Mouse (Mus musculus): ENCODE results near the gene Csrp2.

The Csrp2 gene

DNA sequence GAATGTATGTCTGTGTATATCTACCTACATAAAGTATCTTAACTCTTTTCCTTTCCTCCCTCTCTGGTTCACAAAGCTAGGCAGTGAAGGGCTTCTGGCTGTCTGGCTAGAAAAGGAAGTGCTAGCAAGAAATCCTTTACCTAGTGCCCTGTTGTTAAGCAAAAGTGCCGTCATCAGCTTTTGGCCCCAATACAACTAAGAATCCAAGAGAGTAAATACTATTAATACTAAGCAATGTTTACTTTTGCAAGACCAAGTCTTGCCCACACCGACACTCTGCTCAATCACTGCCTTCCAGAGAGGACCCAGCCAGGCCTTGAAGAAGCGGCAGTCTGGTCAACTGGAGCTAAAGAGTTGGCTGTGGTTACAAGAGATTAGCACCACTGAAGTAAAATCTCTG is 51.5 kb downstream of the Csrp2 start:
- no peak for DNase-seq (ENCODE audit: low read depth)

DNA sequence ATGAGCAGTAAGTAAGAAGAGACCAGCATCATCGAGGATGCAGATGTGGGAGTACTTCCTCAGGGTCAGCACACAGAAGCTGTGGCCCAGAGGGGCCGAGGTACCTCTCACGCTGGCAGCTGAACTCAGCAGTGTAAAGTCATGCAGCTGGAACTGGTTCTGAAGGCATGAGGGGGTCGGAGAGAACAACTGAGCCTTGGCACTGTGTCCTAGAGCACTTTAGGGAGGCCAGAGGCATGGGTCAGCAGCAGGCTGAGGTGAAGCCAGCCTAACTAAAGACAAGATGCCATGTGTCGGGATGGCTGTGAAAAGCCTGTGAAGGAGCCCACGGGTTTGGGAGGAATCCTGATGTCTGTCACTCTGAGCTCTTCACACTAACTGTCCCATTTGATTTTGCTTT is 51.9 kb downstream of the Csrp2 start:
- DNase-seq (ENCODE audit: low read depth): no peak

DNA sequence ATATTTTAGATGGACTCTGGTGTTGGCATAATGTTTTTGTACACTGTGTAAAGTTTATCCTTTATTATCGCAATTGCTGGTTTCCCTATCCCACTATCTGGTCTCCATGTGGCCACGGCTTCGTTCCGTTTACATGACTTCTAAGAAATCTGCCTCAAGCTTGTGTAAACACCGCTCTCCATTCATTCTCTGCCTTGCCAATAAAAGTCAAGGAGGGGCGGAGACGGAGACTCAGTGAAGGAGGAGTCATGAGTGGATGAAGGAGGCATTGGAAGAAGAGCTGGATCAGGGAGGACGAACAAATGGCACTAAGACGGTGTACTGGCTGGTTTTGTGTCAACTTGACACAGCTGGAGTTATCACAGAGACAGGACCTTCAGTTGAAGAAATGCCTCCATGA is 52.4 kb downstream of the Csrp2 start:
- no peak for DNase-seq (ENCODE audit: low read depth)

DNA sequence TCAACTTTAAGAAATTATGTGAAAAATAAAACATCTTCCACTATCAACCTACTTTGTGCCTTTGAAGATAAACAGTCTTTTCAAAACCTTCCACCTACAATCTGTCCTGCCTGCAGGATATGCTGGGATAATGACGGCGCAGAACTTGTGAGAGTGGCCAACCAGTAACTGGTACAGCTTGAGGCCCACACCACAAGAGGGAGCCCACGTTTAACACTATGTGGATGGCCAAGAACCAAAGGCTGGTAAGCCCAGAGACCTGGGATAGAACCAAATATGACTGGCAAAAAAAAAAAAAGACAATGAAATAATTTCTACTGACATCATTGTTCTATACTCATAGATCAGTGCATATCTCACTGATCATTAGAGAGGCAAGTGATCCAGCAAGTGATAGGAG is 54.9 kb downstream of the Csrp2 start:
- no peak for DNase-seq (ENCODE audit: low read depth)

DNA sequence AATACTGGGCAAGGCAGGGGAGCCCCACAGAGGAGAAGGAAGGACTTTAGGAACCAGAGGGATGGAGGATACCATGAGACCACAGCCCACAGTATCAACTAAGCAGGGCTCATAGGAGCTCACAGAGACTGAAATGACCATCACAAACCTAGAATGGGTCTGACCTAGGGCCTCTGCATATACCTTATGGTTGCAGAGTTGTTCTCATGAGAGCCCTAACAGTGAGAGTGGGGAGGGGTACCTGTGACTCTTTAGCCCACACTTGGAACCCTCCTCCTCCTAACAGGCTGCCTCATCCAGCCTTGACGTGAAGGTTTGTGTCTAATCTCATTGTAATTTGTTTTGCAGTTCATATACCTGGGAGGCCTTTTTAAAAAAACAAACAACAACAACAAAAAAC is 55.3 kb downstream of the Csrp2 start:
- no peak for DNase-seq (ENCODE audit: low read depth)

DNA sequence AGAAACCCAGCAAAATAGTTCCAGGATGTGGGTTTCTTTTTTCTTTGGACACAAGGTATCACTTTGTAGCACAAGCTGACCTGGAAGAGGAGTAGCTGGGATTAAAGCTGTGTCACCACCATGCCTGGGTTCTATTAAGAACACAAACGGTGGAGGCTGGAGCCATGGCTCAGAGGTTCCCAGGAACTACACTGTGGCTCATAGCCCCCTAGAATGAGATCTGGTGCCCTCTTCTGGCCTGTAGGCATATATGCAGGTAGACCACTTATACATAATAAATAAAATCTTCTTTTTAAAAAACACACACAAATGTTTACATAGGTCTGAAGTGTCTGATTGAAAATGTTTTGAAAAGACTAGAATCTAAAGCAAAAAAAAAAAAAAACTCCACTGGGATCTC is 56.5 kb downstream of the Csrp2 start:
- peak; percentile 35 for DNase-seq (ENCODE audit: low read depth)

DNA sequence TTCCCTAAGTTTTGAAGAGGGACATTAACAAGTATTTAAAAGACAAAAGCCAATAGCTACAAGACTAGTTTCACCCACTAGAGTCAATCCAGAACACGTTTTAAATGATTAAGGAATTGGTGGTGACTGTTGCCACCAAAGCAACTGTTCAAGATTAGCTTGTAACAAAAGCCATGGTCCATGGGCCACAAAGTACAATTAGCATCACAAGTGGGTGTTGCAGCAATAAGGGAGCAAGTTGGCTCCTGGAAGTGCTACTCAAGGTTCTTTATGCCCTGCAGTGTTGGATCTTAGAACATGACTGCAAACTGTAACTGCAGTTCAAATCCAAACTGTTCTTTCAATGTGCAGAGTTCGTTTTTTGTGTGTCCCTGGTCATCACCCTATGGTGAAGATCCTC is 57.8 kb downstream of the Csrp2 start:
- DNase-seq (ENCODE audit: low read depth): no peak

DNA sequence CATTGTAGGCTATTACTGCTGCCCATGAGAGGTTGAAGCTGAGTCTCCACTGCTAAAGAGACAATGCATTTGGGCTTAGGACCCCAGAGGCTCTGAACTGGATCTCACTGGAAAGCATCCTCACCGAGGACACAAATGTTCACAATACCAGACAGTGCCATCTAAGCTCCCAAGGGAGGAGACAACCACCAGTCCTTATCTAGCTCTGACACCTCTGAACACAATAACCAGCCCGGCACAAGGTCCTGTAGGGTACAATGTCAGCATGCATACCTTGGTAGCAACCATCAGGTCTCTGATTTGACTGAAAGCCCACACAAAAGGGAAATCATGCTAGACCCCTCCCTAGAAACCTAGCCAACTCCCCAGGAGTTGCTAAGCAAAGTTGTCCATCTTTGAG is 59.8 kb downstream of the Csrp2 start:
- no peak for DNase-seq (ENCODE audit: low read depth)

DNA sequence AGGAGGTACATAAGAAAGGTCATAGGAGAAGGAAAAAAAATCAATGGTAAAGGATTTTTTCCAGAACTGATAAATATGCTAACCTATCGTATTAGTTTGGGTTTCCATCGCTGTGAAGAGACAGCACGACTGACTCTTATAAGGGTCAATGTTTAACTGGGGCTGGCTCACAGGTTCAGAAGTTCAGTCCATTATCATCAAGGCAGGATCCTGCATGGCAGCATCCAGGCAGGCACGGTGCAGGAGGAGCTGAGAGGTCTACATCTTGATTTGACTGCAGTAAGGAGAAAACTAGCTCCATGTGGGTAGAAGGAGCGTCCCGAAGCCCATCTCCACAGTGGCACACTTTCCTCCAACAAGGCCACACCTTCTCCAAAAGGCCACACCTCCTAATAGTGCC is 60.9 kb downstream of the Csrp2 start:
- no peak for DNase-seq (ENCODE audit: low read depth)

DNA sequence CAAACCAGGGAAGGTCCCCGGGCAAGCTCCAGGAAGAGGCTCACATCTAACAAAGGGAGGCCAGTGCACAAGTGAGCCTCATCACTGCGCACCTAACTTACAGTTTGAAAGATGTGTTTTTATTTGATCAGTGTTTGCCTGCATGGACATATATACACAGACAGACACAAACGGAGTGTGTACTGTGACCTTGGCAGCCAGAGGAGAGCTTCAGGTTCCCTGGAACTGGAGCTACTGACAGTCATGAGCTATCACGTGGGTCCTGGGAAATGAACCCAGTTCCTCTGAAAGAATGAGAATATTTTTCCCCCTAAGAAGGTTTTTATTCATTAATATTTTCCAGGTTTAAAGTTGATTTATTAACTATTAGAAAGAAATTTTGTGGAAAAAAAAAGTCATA is 63.2 kb downstream of the Csrp2 start:
- DNase-seq (ENCODE audit: low read depth): no peak

DNA sequence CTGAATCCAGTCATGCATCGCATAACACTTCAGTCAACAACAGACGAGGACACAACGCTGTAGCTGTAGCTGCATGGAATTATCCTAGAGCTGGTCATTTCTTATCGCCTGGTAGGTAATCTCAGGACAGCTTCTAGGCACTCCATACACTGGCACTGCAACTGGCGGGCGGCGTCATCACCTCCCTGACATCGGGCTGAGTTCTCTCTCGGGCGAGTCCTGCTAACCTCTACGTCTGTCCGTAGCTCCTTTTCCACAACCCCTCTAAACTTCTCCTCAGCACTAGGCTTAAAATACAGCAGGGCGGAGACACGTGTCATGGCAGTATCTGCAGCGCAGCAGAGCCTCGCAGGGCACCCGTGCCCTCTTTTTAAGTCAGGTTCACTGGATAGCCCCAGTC is 67.1 kb downstream of the Csrp2 start:
- no peak for DNase-seq (ENCODE audit: low read depth)
